Mouse (Mus musculus): Measurements from ENCODE around the gene Snapin. TPM values are rescaled to one million over a fixed set of nuclear protein-coding genes. Genes with fewer than 3 reads are reported as not detected.

Snapin gene
- total and polyA plus RNA-seq, 3 experiments = 18.9 to 39.8 (median 37.8) TPM

DNA sequence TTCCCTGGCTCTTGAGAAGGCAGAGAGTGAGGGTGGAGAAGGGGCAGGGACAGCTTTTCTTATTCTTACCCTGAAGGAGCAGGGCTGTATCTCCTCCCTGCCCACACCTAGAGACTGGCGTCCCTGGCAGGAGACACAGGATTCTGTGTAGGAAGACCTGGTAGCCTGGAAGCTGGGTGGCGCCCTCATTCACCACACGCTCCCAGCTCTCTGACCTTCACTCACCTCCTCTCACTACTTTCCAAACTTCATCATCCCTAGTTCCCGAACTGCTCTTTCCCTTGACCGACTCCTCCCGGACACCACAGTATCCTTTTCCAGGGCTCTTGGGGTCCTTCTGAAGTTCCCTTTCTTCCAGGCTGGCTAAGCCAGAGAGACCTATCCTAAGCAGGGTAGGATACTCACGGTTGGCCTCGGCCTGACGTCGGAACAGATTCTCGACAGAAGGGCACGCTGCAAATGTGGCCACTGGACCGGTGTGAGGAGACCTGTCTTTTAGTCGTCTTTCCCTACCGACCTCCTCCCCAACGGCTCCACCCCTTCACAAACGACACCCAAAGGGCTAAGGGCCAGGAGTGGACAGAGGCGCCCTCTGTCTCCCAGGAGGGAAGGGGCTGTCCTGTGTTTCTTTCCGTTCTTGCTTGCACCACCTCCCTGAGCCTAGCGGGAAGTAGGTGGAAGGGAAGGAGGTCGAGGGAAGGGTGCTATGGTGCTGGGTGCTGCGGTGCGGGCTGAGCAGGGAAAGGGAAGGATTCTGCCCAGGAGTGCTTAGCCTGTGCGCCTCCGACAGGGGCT, 23.2 kb upstream of the Snapin start, which contains the start of the genes S100a1 and S100a13:
S100a1 (minus strand) TSS at position 597 of the 795 bp plus-strand sequence.
S100a13 (plus strand) TSS at position 640 of the 795 bp plus-strand sequence.
- DNase-seq (ENCODE audit: extremely low read depth) = no peak
- Histone ChIP-seq H3K9me3 (replicated peaks; ENCODE audit: low read length) (no peaks in the 10 kb centered on the region), H3K36me3 (replicated peaks in 1 of 2; ENCODE audit: control insufficient read depth in 1 of 2, insufficient read depth in 1 of 2, low read length in 1 of 2) (peaks cover 2 to 21% of the 10 kb centered on the region in 2 experiments), H3K27me3 (replicated peaks) (no peaks in the 10 kb centered on the region), H3K4me3 (replicated peaks in 1 of 3; ENCODE audit: low read depth in 2 of 3, low read length in 2 of 3, poor library complexity in 1 of 3) (peak within 1 kb of the TSS; percentile 62 to 67 (median 66)), H3K27ac (ENCODE audit: insufficient read depth, low read depth) (no peak within 1 kb of the TSS), H3K4me1 (ENCODE audit: control insufficient read depth in 1 of 2, insufficient read depth in 2 of 2) (peaks cover 9 to 18% of the 10 kb centered on the region in 2 experiments; a peak in 2 of 4 replicates), H3K4me2 (ENCODE audit: insufficient read depth, low read depth, poor library complexity, severe bottlenecking) (peak within 1 kb of the TSS; percentile 82), H3K9ac (ENCODE audit: insufficient read depth, low read depth) (peak within 1 kb of the TSS; percentile 78), H3K79me2 (replicated peaks; ENCODE audit: control insufficient read depth, extremely low read depth, insufficient read depth, poor library complexity, severe bottlenecking) (peaks cover under 1% of the 10 kb centered on the region; the same call in 1 of the 2 replicates)
- dilution Hi-C loops (cut with MboI; ENCODE audit: extremely low pct_ligation_motif_present, extremely low pct_unique_long_range_greater_than_20kb, low sequenced_read_pairs) (no loop called here), in situ Hi-C loops (cut with MboI; ENCODE audit: low pct_ligation_motif_present, low pct_unique_long_range_greater_than_20kb, low sequenced_read_pairs) (no loop called here)
- no peak for TF ChIP-seq TBP (conservative IDR thresholded peaks at IDR 0.05; ENCODE audit: low read depth, low read length)
- TF ChIP-seq GABPA (IDR thresholded peaks at IDR 0.05; ENCODE audit: insufficient replicate concordance, low read depth, low read length) = no peak
- no peak for TF ChIP-seq CHD1 (IDR thresholded peaks at IDR 0.05; ENCODE audit: low read depth, low read length)
- TF ChIP-seq USF2 (conservative IDR thresholded peaks at IDR 0.05; ENCODE audit: low read depth, low read length) = no peak
- TF ChIP-seq E2F4 (IDR thresholded peaks at IDR 0.05; ENCODE audit: insufficient replicate concordance, low read depth, low read length) = no peak
- TF ChIP-seq MAX (IDR thresholded peaks at IDR 0.05; ENCODE audit: low read length) = 0 out of 2 replicates have a peak, but pooled peaks have one; percentile 28
- TF ChIP-seq ELF1 (IDR thresholded peaks at IDR 0.05; ENCODE audit: low read depth, low read length) = peak; percentile 32; the same call in 1 of the 2 replicates
- TF ChIP-seq RAD21 (IDR thresholded peaks at IDR 0.05; ENCODE audit: low read depth, low read length) = no peak; the same call in 1 of the 2 replicates
- no peak for TF ChIP-seq POLR2AphosphoS2 (IDR thresholded peaks at IDR 0.05; ENCODE audit: low read depth, low read length)
- no peak for TF ChIP-seq POLR2A (IDR thresholded peaks at IDR 0.05; ENCODE audit: low read depth, low read length)
- no peak for TF ChIP-seq ZNF384 (IDR thresholded peaks at IDR 0.05; ENCODE audit: low read depth, low read length)
- TF ChIP-seq MXI1 (IDR thresholded peaks at IDR 0.05; ENCODE audit: low read depth, low read length) = no peak
- no peak for TF ChIP-seq ZC3H11A (IDR thresholded peaks at IDR 0.05; ENCODE audit: low read depth, low read length)
- no peak for TF ChIP-seq JUN (IDR thresholded peaks at IDR 0.05; ENCODE audit: insufficient read depth, low read depth, low read length)
- TF ChIP-seq NELFE (IDR thresholded peaks at IDR 0.05; ENCODE audit: low read depth, low read length) = no peak
- peak in 1 of 2 experiments; percentile 44; a peak in 2 of 4 replicates for TF ChIP-seq CTCF (conservative IDR thresholded peaks at IDR 0.05 in 1 of 2, IDR thresholded peaks at IDR 0.05 in 1 of 2; ENCODE audit: low read depth in 2 of 2, low read length in 2 of 2)
- TF ChIP-seq PAX5 (IDR thresholded peaks at IDR 0.05; ENCODE audit: low read length) = no peak
- TF ChIP-seq RCOR1 (conservative IDR thresholded peaks at IDR 0.05; ENCODE audit: low read depth, low read length) = no peak
- no peak for TF ChIP-seq ETS1 (conservative IDR thresholded peaks at IDR 0.05; ENCODE audit: low read depth, low read length)
- TF ChIP-seq ZKSCAN1 (IDR thresholded peaks at IDR 0.05; ENCODE audit: borderline replicate concordance, low read depth, low read length) = no peak
- no peak for TF ChIP-seq EP300 (IDR thresholded peaks at IDR 0.05; ENCODE audit: low read length)
- no peak for TF ChIP-seq CHD2 (IDR thresholded peaks at IDR 0.05; ENCODE audit: low read length)
- no peak for TF ChIP-seq JUND (conservative IDR thresholded peaks at IDR 0.05; ENCODE audit: low read depth, low read length)
- no peak; the same call in 1 of the 2 replicates for TF ChIP-seq ZMIZ1 (IDR thresholded peaks at IDR 0.05; ENCODE audit: low read depth, low read length)
- no peak for TF ChIP-seq BHLHE40 (IDR thresholded peaks at IDR 0.05; ENCODE audit: low read depth, low read length)
- TF ChIP-seq SMC3 (IDR thresholded peaks at IDR 0.05; ENCODE audit: low read depth, low read length) = no peak
- TF ChIP-seq SIN3A (IDR thresholded peaks at IDR 0.05; ENCODE audit: low read length) = no peak
- TF ChIP-seq MAZ (IDR thresholded peaks at IDR 0.05; ENCODE audit: low read depth, low read length) = 0 out of 2 replicates have a peak, but pooled peaks have one; percentile 29
- TF ChIP-seq KAT2A (IDR thresholded peaks at IDR 0.05; ENCODE audit: insufficient replicate concordance, low read length) = no peak
- no peak for TF ChIP-seq USF1 (IDR thresholded peaks at IDR 0.05; ENCODE audit: low read depth, low read length)
- TF ChIP-seq MEF2A (IDR thresholded peaks at IDR 0.05; ENCODE audit: borderline replicate concordance, low read depth, low read length) = peak; percentile 54; the same call in 1 of the 2 replicates
- no peak for TF ChIP-seq MYC (IDR thresholded peaks at IDR 0.05; ENCODE audit: low read depth, low read length)
- no peak for TF ChIP-seq MAFK (IDR thresholded peaks at IDR 0.05; ENCODE audit: insufficient replicate concordance, low read length)
- no peak for TF ChIP-seq TCF12 (IDR thresholded peaks at IDR 0.05; ENCODE audit: low read depth, low read length)
- TF ChIP-seq NRF1 (IDR thresholded peaks at IDR 0.05; ENCODE audit: low read depth, low read length) = no peak
- TF ChIP-seq UBTF (IDR thresholded peaks at IDR 0.05; ENCODE audit: low read depth, low read length) = no peak
- TF ChIP-seq IRF4 (IDR thresholded peaks at IDR 0.05; ENCODE audit: low read depth, low read length) = peak; percentile 72
- 0 out of 2 replicates have a peak, but pooled peaks have one; percentile 14 for TF ChIP-seq HCFC1 (IDR thresholded peaks at IDR 0.05; ENCODE audit: low read depth, low read length)
